Mouse (Mus musculus) erythroid progenitor cell, adult 5-6 weeks (primary cell): Measurements from ENCODE around the gene Iqce. TPM values are rescaled to one million over a fixed set of nuclear protein-coding genes. Genes with fewer than 3 reads are reported as not detected.
"Not testable (repeated sequence)": the region's sequence is repeated elsewhere in the genome, so short reads cannot be mapped to it uniquely, and the experiment has no call there.

ENCODE experiments used
- ATAC-seq: replicated peaks from 2 replicates; pipeline ENCODE4 v1.8.0; 2016; ENCODE audit warnings: moderate number of reproducible peaks, mild to moderate bottlenecking, moderate TSS enrichment, inconsistent platforms; ENCODE audit not compliant: poor library complexity, low FRiP score, severe bottlenecking
- total RNA-seq, 2 experiments: library from RNA; stranded (forward) in 1 of 2; stranded (reverse) in 1 of 2; fragments of 150-400 nt in 1 of 2; fragments of 186-747, 209-891 nt in 1 of 2; gene quantifications; 2 replicates each; pipeline versions ENCODE4 v1.2.3 to v1.2.4; 2015 to 2017; ENCODE audit warnings: low replicate concordance in 2 of 2

Gene Iqce
- total RNA-seq, 2 experiments from 2014 or later = 1.7 to 6.2 TPM

DNA sequence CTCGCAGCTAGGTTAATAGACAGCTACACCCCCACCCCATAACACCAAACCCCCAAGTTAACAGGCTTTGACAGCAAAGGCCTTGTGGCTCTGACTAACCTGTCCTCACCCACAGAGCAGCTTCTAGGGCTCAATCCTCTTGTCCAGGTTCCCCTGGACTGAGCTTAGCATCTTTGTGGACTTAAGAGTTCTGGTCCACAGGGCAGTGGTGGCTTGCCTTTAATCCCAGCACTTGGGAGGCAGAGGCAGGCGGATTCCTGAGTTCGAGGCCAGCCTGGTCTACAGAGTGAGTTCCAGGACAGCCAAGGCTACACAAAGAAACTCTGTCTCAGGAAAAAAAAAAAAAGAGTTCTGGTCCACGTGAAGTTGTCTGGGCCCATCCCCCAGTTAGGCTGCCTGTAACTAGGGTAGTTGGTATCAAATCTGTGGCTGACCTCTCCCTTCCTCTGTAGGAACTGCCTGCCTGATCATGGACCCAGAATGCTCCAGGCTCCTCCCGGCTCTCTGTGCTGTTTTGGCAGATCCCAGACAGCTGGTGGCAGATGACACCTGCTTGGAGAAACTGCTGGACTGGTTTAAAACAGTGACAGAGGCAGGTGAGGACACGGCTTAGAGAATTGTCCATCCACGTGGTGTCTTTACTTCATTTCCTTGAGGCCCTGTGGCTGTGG lies 3.5 kb upstream of the Iqce start:
- ATAC-seq = no peak

DNA sequence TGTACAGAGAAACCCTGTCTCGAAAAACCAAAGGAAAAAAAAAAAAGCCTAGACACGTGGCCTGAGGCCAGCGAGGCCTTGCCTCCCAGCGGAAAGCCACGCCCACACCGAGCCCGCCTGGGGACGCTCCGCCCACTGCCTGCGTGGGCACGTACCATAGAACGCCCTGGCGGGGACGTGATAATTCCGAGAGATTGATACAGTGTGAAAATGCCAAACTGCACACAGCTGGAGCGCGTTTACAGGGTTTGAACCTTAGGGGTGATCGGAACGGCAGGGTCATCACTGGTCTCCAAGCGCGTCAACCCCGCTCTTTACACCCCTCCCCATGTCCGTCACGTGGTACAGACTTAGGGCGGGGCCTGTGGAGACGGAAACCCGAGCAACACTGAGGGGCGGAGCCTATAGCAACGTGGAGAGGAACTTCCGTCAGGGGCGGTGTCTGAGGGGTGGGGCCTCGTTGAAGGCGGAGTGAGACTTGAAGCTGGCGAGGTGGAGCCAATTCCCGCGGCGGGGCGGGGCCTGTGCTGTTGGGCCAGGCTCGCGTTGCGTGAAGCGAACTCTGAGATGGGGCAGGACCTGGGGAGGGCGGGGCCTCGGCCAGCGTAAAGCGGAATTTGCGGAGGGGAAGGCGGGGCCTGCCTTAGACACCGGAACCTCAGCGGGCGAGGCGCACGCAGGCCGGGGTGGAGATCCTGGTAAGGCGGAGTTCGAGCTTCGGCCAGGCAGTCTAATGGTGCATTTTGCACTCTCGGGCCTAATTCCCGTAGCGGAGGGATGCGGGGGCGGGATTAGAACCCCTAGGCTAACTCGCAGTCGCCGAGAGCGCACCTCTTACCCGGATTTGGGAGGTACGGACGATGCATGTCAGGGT lies 2.4 kb upstream of the Iqce start, which contains the start of gene Brat1:
Gene Brat1 (plus strand): TSS at position 634 of the 874 bp plus-strand sequence.
- ATAC-seq = peak; percentile 88

GRCm38 (mm10) chr5:140703480-140704377 lies 1.6 kb upstream of the Iqce start:
- no peak for ATAC-seq

DNA sequence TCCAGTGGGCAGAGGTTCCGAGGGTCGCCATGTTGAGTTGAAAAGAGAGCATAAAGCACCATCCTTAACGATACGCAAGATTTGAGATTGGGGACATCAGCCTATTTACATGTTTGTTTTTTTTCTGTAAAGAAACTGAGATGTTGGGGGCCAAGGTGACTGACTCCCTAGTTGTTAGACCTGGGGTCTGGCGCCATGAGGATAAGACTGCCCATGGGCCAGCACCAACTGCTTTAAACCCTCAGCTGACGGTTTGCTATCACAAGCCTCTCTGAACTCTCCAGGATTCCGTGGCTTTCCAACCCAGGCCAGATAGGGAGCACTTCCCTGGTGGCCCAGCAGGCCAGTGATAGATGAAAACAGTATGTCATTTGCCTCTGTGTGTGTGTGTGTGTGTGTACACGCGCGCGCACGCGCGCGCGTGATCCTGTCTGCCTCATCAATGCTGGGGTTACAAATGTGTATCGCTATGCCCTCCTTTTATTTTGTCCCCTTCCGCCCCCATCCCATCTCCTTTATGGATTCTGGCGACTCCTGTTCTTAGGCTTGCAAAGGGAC lies 519 bp upstream of the Iqce start:
- ATAC-seq = no peak

DNA sequence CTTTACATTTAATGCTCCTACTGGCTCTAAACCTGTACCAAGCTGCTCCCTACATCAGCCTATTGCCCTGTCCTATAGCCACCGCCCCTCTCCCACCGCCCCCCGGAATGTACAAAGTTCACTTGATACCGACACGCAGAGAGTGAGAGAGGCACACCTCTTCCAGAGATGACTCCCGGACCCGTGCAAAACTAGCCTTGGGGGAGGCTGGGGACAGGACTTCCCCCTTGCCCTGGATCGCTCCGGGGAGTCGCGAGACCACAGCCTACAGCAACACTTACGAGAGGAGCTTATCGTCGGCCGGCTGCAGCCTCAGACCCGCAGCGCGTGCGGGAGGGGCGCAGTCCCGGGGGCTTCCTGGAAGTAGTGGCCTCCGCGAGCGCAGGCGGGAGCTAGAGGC lies 517 bp downstream of the Iqce start:
- no peak for ATAC-seq

GRCm38 (mm10) chr5:140699776-140700175 lies 2.4 kb downstream of the Iqce start:
- no peak for ATAC-seq

GRCm38 (mm10) chr5:140695987-140696386 lies 6.2 kb downstream of the Iqce start:
- ATAC-seq = no peak

- no peak for ATAC-seq
These were observed 13.7 kb downstream of the Iqce start for GRCm38 (mm10) chr5:140688434-140688833.

DNA sequence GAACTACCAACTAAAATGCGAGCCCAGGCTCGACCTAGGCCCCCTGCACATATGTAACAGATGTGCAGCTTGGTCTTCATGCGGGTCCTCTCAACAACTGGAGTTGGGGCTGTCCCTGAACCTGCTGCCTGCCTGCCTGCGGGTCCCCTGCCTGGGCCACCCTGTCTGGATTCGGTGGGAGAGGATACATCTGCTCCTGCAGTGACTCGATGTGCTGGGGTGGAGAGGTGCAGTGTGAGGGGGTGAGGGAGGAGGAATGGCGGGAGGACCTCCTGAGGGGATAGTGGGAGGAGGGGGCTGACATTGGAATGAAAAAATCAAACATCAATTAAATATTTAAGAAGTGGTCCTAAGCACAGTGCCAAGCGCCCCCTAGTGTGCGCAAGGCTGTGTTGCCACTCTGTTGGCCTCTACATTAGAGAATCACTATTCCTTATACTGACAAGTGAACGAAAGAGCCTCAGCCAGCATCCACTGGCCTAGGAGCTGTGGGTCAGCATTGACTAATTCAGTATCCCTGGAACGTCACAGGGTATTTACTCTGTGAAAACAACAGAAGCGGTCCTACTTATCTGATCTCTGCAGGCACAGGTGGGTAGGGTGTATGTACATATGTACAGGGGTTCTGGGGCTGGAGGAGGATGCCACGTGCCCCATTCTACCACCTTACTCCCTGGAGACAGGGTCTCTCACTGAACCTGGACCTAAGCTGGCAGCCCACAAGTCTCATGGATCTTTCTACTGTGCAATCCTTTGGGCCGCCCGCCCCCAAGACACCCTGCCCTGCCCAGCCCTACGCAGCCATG lies 17.6 kb downstream of the Iqce start:
- ATAC-seq = no peak

DNA sequence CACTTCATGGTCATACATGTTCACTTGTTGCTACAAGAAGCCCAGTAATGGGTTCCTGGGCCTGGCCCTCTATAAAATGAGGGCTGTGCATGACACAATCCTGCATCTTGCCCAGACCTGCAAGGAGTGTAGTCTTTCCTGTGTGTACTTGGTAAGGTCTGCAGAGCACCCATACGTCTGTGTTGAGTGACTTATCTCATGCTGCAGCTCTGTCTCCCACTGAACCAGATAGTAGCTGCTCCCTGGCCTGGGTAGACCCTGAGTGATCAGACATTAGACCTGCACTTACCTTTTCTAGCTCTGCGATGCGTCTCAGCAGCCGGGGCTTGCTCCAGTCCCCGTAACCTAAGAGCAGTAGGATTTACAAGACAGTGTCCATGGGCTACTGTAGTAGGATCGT lies 20.1 kb downstream of the Iqce start:
- no peak for ATAC-seq

DNA sequence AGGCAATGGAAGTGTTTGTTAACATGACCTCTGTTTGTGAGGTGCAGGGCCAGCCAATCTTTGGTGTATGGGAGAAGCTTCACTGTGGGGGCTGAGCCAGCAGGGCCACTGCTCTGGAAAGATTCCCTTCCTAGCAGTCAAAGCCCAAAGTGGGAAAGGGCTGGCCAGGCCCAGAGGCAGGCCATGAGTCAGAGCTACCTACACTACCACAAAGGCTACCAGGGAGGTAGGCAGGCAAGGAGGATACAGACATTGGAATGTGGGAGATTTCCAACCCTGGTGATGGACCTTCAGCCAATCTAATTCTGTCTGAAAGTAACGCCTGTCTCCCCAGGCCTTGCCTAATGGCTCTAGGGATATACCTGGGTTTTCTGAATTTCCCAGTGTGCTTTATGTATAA lies 21.2 kb downstream of the Iqce start:
- no peak for ATAC-seq

GRCm38 (mm10) chr5:140680051-140680450 lies 22.1 kb downstream of the Iqce start:
- ATAC-seq = no peak

DNA sequence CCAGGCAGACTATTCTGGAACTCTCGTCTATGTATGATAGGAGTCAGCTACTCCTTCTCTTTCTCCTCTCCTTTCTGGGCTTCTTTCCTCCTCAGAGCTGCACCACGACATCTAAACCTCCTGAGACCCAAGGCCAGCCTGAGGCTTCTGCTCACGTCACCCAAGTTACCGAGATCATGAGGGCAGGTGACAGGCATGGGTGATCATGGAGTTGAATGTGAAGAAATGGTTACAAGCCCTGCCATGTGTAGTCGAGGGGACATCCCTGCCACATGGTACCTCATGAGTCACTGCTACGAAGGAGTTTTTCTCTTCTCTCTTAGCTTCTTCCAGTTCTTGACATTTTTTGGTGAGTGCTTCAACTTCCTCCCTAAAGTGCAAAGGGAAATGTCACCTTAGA lies 25.0 kb downstream of the Iqce start:
- no peak for ATAC-seq

- no peak for ATAC-seq
These were observed 26.5 kb downstream of the Iqce start for GRCm38 (mm10) chr5:140675640-140676039.

GRCm38 (mm10) chr5:140675079-140675478 lies 27.1 kb downstream of the Iqce start:
- no peak for ATAC-seq

DNA sequence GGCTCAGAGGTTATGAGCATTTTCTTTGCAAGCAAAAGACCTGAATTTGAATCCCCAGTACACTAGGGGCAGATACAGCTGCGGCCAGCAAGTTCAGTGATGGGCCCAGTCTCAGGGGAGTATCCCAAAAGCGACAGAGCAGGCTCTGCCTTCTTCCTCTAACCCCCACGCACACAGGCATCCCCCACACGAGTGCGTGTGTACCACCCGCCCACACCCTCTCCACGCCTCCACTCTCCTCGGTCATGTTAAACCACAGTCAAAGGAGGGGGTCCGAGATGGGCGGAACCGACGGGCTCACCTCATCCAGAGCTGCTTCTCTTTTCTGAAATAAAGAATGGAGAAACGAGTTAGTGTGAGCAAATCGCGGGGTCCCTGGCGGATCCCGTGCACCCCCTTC lies 28.1 kb downstream of the Iqce start:
- no peak for ATAC-seq

- not testable (repeated sequence) for ATAC-seq
These were observed 29.6 kb downstream of the Iqce start for GRCm38 (mm10) chr5:140672603-140673002.

- no peak for ATAC-seq
These were observed 30.1 kb downstream of the Iqce start for GRCm38 (mm10) chr5:140672115-140672514.

GRCm38 (mm10) chr5:140663621-140664180 lies 38.5 kb downstream of the Iqce start:
- peak; percentile 54 for ATAC-seq
